In the genomic region with DNA sequence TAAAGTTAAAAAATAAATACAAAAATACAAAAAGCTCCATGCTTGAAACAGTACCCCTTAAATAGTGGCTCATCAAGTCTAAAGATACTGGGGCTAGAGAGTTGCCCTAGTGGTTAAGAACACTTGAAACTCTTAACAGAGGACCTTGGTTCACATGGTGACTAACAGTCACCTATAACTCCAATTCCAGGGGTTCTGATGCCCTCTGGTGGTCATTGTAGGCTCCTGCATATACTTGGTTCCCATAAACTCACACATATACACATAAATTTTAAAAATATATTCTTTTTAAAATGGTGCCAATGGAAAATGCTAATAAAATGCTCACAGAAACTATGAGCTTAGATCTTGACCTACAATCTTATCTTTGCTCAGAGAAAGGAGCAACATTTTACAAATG, we compare ENCODE assay signal across 11 mouse cellular contexts.
DNase-seq lines count a peak whose midpoint lies in the region; TF ChIP-seq lines count a peak whose summit lies in the region.
"Had no signal": no experiment of that assay in that cellular context is flagged by ENCODE, and none has a peak within 500 bp of the region (broad histone marks: within the 10 kb centered on the region; RNA-seq: fewer than 3 reads in every experiment).

No protein-coding gene starts in this region.

- H3K9me3 ChIP-seq in E14TG2a.4 (ENCODE audit: low read length): no peaks in the 10 kb centered on the region

- peaks cover 6% of the 10 kb centered on the region; the same call in 1 of the 2 replicates for H3K27me3 ChIP-seq in E14TG2a.4 (ENCODE audit: insufficient read depth, low read length)

- H3K36me3 ChIP-seq in E14TG2a.4 (ENCODE audit: insufficient read depth, low read length): no peaks in the 10 kb centered on the region

- no peak overlapping the region for H3K4me3 ChIP-seq in layer of hippocampus, adult 2 months
- H3K4me3 ChIP-seq in E14TG2a.4 (replicated peaks; ENCODE audit: low read length): no peak overlapping the region
- no peak overlapping the region for H3K4me3 ChIP-seq in lung, adult 2 months (replicated peaks; ENCODE audit: extremely low read depth, low read depth, low read length)

- no peak for TF ChIP-seq POLR2A in lung, adult 2 months (IDR thresholded peaks at IDR 0.05; ENCODE audit: borderline replicate concordance, extremely low read depth, low read depth, low read length)

- peak; percentile 24 for DNase-seq in adrenal gland, postnatal 14 days
- no peak for DNase-seq in adrenal gland, postnatal 36 days
- DNase-seq in layer of hippocampus, adult 2 months (ENCODE audit: low spot score in 2 of 2): no peak
- DNase-seq in layer of hippocampus, postnatal 10 days (ENCODE audit: low spot score in 2 of 2): no peak
- peak; percentile 39 for DNase-seq in embryo, embryonic 11 days
- no peak for DNase-seq in lung, adult 2 months
- DNase-seq in right cerebral cortex, postnatal 14 days: no peak
- DNase-seq: adrenal gland, adult 8-10 months; kidney, adult 2 months had no signal

- H3K4me1 ChIP-seq in E14TG2a.4 (replicated peaks; ENCODE audit: low read depth, low read length): peaks cover 35% of the 10 kb centered on the region
- H3K4me1 ChIP-seq in lung, adult 2 months (ENCODE audit: control insufficient read depth, insufficient read depth, low read length): no peaks in the 10 kb centered on the region

- TF ChIP-seq CTCF in layer of hippocampus, adult 2 months (conservative IDR thresholded peaks at IDR 0.05): peak; percentile 65
- peak; percentile 89 for TF ChIP-seq CTCF in E14TG2a.4 (conservative IDR thresholded peaks at IDR 0.05; ENCODE audit: low read length)
- no peak for TF ChIP-seq CTCF in lung, adult 2 months (IDR thresholded peaks at IDR 0.05; ENCODE audit: insufficient read depth, low read length)

- no peak overlapping the region for H3K27ac ChIP-seq in layer of hippocampus, adult 2 months
- H3K27ac ChIP-seq: macrophage had no signal

Comparison
In these comparisons a context has a peak if more than half of its experiments do, and no peak if none do; other contexts are left out.
1. DNase-seq: peak in adrenal gland, postnatal 14 days (single experiment) and embryo, embryonic 11 days (single experiment); none in adrenal gland, postnatal 36 days (0 of 2), layer of hippocampus, adult 2 months (0 of 2), layer of hippocampus, postnatal 10 days (0 of 2), lung, adult 2 months (single experiment) and right cerebral cortex, postnatal 14 days (single experiment).